Mouse (Mus musculus) liver, embryonic 14.5 days (tissue): ENCODE data around the gene Sfn. TPM values are rescaled to one million over a fixed set of nuclear protein-coding genes. Genes with fewer than 3 reads are reported as not detected.

Experiments used
- ATAC-seq: fragments of 200-750 bp; cut with Nextera tagmentation; 2 replicates; pipeline ENCODE4 v1.8.0; 2017; ENCODE audit warnings: moderate number of reproducible peaks, mild to moderate bottlenecking, moderate library complexity; ENCODE audit not compliant: insufficient read depth
- DNase-seq, 3 experiments: peaks; one replicate each; pipeline ENCODE4 v3.0.0-alpha.2; 2012 to 2013; ENCODE audit warnings: low read depth in 3 of 3, low spot score in 3 of 3
- H3K27ac ChIP-seq: fragments of 300-500 bp; sonication (generic); 2 replicates; pipeline ENCODE4 v1.5.1; 2014; ENCODE audit warnings: moderate library complexity, mild to moderate bottlenecking, control low read depth, inconsistent platforms
- H3K27me3 ChIP-seq: fragments of 300-500 bp; sonication (generic); 2 replicates; pipeline ENCODE4 v1.6.1; 2014; ENCODE audit warnings: mild to moderate bottlenecking, low read length, moderate library complexity; ENCODE audit not compliant: control insufficient read depth, insufficient read depth
- H3K36me3 ChIP-seq: fragments of 300-500 bp; sonication (generic); replicated peaks from 2 replicates; pipeline ENCODE4 v1.6.1; 2014; ENCODE audit warnings: low read depth; ENCODE audit not compliant: control insufficient read depth, insufficient read depth
- H3K4me1 ChIP-seq, 2 experiments: fragments of 200-500 bp in 1 of 2; fragments of 300-500 bp in 1 of 2; sonication (generic) in 1 of 2; replicated peaks; 2 replicates each; pipeline ENCODE4 v1.6.1; 2012 to 2014; ENCODE audit warnings: antibody characterized with exemption in 1 of 2, inconsistent platforms in 1 of 2, low read length in 1 of 2; ENCODE audit not compliant: control insufficient read depth in 2 of 2, insufficient read depth in 2 of 2
- H3K4me2 ChIP-seq: fragments of 300-500 bp; sonication (generic); 2 replicates; pipeline ENCODE4 v1.6.1; 2014; ENCODE audit warnings: low read depth, mild to moderate bottlenecking, control low read depth, moderate library complexity
- H3K4me3 ChIP-seq, 2 experiments: fragments of 200-500 bp in 1 of 2; fragments of 300-500 bp in 1 of 2; sonication (generic) in 1 of 2; 2 replicates each; pipeline ENCODE4 v1.5.1; 2012 to 2014; ENCODE audit warnings: low read depth in 2 of 2, low read length in 2 of 2, mild to moderate bottlenecking in 2 of 2, control low read depth in 1 of 2, inconsistent platforms in 1 of 2, moderate library complexity in 1 of 2; ENCODE audit not compliant: insufficient read depth in 1 of 2
- H3K9ac ChIP-seq: fragments of 300-500 bp; sonication (generic); replicated peaks from 2 replicates; pipeline ENCODE4 v1.6.1; 2014; ENCODE audit warnings: mild to moderate bottlenecking, control low read depth, moderate library complexity
- H3K9me3 ChIP-seq: fragments of 300-500 bp; sonication (generic); 2 replicates; pipeline ENCODE4 v1.6.1; 2016; ENCODE audit warnings: low read length, mixed read lengths; ENCODE audit not compliant: control insufficient read depth
- CTCF ChIP-seq: IDR thresholded peaks from 2 replicates; pipeline ENCODE4 v1.5.1; 2016; ENCODE audit warnings: antibody characterized with exemption, low read depth, control low read depth
- EP300 ChIP-seq: IDR thresholded peaks from 2 replicates; pipeline ENCODE4 v1.6.1; 2016; ENCODE audit warnings: antibody characterized with exemption, low read depth
- WGBS: fragments of 180-500 bp; shearing (Covaris S2); extraction: QIAGEN DNeasy Blood & Tissue Kit; methylation state at CpG from one replicate; pipeline ENCODE4 v1.1.7; 2014; ENCODE audit not compliant: insufficient replicate concordance; 5-methylcytosine and 5-hydroxymethylcytosine counted together
- polyA plus RNA-seq, 2 experiments: library from polyadenylated mRNA; depleted of rRNA in 1 of 2; stranded (reverse) in 1 of 2; unstranded in 1 of 2; fragments of >200 nt; fragmentation: Nextera tagmentation in 1 of 2; extraction: Ambion mirVana in 1 of 2; gene quantifications; 2 replicates each; pipeline versions ENCODE4 v1.2.1 to v1.2.3; 2012 to 2014

The Sfn gene
- polyA plus RNA-seq, 2 experiments, result 0.10 to 0.52 TPM

DNA sequence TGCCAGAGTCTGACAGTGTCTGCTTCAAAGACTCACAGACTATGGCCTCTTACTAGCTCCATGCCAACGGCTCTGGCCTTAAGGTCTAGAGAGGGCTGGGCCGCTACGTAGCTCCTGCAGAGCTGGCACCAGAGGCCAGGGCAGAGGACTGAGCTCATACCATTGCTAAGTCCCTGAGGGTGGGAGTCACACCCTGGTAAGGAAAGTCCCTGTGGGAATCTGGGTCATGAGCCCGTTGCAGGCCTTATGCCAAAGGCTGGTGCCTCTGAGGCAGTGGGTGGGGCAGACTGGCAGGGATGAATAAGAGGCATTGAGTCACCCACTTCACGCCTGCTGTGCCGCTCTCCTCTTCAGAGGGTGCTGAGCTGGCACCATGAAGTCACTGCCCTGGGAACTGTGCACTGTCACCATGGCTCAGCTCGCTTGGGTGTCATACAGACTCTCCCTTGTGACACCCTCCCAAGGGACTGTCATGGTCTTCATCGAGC lies 12.3 kb upstream of the Sfn start:
- Histone ChIP-seq H3K27me3 (no peaks in the 10 kb centered on the region), H3K36me3 (peaks cover 3% of the 10 kb centered on the region), H3K9me3 (no peaks in the 10 kb centered on the region), H3K4me2 (no peak overlapping the region), H3K4me3 (no peak overlapping the region), H3K4me1 (peaks cover 3 to 4% of the 10 kb centered on the region in 2 experiments; a peak in 2 of 4 replicates), H3K9ac (no peak overlapping the region), H3K27ac (no peak overlapping the region)
- 82% methylated on average over 8 of the region's 8 CpGs for WGBS
- no peak for TF ChIP-seq CTCF
- no peak for TF ChIP-seq EP300
- ATAC-seq (peak; percentile 24; the same call in 1 of the 2 replicates), DNase-seq (no peak)

DNA sequence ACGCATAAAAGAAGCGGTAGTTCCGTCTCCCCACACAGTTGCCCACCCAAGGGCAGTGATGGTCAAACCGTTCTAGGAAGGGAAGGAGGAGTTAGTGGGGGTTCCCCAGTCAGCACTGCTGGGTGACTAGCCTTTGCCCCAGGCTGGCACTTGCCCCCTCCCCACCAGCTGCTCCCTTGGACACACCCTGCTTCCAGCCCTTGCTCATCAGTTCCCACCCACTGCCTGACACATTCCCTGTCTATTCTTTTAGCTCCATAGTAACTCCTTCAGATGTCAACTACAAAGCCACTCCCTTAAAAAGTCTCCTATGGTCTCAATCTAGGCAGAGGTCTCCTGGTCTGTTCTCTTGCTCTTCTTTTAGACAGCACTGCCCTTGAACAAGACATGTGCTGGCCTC lies 11.9 kb upstream of the Sfn start:
- H3K4me2 ChIP-seq, result no peak overlapping the region
- H3K9me3 ChIP-seq, result no peaks in the 10 kb centered on the region
- no peak overlapping the region for H3K4me3 ChIP-seq
- H3K36me3 ChIP-seq, result peaks cover 3% of the 10 kb centered on the region
- H3K27me3 ChIP-seq, result no peaks in the 10 kb centered on the region
- TF ChIP-seq CTCF (no peak), EP300 (no peak)
- 85% methylated on average over 4 of the region's 4 CpGs for WGBS
- no peak overlapping the region for H3K27ac ChIP-seq
- H3K9ac ChIP-seq, result no peak overlapping the region
- peaks cover 3 to 4% of the 10 kb centered on the region in 2 experiments; a peak in 2 of 4 replicates for H3K4me1 ChIP-seq
- ATAC-seq, result no peak
- DNase-seq, result no peak

DNA sequence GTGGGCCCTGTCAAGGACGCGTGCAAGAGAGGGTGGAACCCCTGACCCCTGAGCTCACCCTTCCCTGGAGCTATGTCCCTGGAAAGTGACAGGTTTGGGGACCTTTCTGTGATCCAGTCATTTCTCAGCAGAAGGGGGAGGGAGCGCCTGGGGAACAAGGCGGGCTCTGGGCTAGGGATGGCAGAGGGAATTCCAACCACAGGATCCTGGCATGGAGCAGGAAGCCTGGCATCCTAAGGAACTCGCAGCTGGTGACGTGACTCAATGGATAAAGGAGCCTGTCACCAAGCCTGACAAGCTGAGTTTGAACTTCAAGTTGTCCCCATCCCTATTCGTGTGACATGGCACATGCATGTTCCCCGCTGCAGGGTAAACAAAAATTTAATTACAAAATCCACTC lies 11.1 kb upstream of the Sfn start:
- H3K27me3 ChIP-seq, result no peaks in the 10 kb centered on the region
- no peak overlapping the region for H3K4me2 ChIP-seq
- TF ChIP-seq CTCF (no peak), EP300 (no peak)
- 87% methylated on average over 8 of the region's 8 CpGs for WGBS
- DNase-seq, result no peak
- no peak for ATAC-seq
- H3K4me3 ChIP-seq, result no peak overlapping the region
- H3K36me3 ChIP-seq, result peaks cover 3% of the 10 kb centered on the region
- H3K9ac ChIP-seq, result no peak overlapping the region
- no peak overlapping the region for H3K27ac ChIP-seq
- no peaks in the 10 kb centered on the region for H3K9me3 ChIP-seq
- H3K4me1 ChIP-seq, result peaks cover 3 to 4% of the 10 kb centered on the region in 2 experiments; a peak in 2 of 4 replicates

DNA sequence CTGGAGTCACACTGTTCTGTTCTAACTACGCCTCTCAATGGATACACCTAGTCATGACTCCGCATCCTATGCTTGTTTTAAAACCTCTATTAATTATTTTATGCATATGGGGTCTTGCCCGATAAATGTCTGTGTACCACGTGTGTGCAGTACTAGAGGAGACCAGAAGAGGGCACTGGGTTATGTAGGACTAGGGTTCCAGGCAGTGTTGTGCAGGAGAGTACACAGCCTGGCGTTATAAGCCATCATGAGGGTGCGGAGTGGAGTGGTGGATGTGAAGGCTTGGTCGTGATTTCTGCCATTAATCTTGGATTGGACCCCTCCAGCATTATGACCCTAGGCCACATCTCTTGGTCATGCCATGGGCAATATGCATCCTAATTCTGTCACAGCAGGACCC lies 10.4 kb upstream of the Sfn start:
- H3K27me3 ChIP-seq, result no peaks in the 10 kb centered on the region
- WGBS, result 83% methylated on average over 7 of the region's 7 CpGs
- H3K36me3 ChIP-seq, result peaks cover 3% of the 10 kb centered on the region
- ATAC-seq (no peak), DNase-seq (no peak)
- H3K9ac ChIP-seq, result no peak overlapping the region
- no peak for TF ChIP-seq EP300
- peak; percentile 44 for TF ChIP-seq CTCF
- H3K9me3 ChIP-seq, result no peaks in the 10 kb centered on the region
- no peak overlapping the region for H3K4me3 ChIP-seq
- H3K4me1 ChIP-seq, result peaks cover 3 to 4% of the 10 kb centered on the region in 2 experiments; a peak in 2 of 4 replicates
- H3K4me2 ChIP-seq, result no peak overlapping the region
- no peak overlapping the region for H3K27ac ChIP-seq

DNA sequence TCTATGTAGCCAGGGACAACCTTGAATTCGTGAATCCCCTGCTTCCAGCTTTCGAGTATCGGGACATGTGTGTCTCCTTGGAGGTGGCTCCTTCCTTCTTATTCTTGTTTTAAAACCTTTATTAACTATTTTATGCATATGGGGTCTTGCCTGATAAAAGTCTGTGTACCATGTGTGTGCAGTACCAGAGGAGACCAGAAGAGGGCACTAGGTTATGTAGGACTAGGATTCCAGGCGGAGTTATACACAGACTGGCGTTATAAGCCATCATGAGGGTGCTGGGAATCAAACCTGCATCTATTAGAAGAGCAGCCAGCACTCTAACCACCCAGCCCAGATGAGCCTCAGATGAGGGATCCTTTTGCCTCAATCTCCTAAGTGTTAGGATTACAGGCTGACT lies 9.8 kb upstream of the Sfn start:
- TF ChIP-seq CTCF, result peak; percentile 47
- TF ChIP-seq EP300, result no peak
- Histone ChIP-seq H3K27ac (no peak overlapping the region), H3K4me3 (no peak overlapping the region), H3K27me3 (no peaks in the 10 kb centered on the region), H3K9me3 (no peaks in the 10 kb centered on the region), H3K4me1 (peaks cover 3 to 4% of the 10 kb centered on the region in 2 experiments; a peak in 2 of 4 replicates), H3K4me2 (no peak overlapping the region), H3K9ac (no peak overlapping the region), H3K36me3 (peaks cover 3% of the 10 kb centered on the region)
- WGBS, result 86% methylated on average over 5 of the region's 5 CpGs
- no peak for DNase-seq
- no peak for ATAC-seq
